Mouse (Mus musculus) retina, embryonic 14.5 days (tissue): Measurements from ENCODE around the gene Tmem35b.
"Not testable (repeated sequence)": the region's sequence is repeated elsewhere in the genome, so short reads cannot be mapped to it uniquely, and the experiment has no call there.

ENCODE experiments used
- DNase-seq: peaks from one replicate; pipeline ENCODE4 v3.0.0-alpha.2; 2015; ENCODE audit warnings: low spot score

Gene Tmem35b

DNA sequence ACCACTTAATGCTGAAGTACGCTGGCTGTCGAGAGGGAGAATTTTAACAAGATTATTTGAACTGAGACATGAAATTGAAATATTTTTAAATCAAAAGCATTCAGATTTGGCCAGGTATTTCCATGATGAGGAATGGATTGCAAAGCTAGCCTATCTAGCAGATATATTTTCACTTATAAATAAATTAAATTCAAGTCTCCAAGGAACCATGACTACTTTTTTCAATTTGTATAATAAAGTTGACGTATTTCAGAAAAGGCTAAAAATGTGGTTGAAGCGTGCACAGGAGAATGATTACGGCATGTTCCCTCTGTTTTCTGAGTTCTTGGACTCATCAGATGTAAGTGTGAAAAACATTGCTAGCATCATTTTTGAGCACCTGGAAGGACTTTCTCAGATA lies at the start of gene Tmem35b:
Tmem35b (plus strand) TSS at position 301 of the 400 bp plus-strand sequence.
- DNase-seq, result no peak

DNA sequence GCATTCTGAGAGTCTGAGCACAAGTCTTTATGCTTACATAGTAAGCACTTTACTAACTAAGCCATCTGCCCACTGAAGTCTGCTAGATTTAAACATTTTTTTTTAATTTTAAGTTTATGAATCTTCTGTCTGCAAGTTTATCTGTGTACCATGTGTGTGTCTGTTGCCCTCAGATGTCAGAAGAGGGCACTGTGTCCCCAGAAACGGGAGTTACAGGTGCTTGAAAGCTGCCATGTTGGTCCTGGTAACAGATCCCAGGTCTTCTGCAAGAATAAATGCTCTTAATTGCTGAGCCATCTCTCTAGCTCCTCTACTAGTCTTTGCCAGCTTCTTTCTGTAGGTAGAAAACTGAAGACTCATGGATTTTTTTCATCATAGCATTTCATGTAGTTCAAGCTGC lies 48.6 kb upstream of the Tmem35b start:
- no peak for DNase-seq

DNA sequence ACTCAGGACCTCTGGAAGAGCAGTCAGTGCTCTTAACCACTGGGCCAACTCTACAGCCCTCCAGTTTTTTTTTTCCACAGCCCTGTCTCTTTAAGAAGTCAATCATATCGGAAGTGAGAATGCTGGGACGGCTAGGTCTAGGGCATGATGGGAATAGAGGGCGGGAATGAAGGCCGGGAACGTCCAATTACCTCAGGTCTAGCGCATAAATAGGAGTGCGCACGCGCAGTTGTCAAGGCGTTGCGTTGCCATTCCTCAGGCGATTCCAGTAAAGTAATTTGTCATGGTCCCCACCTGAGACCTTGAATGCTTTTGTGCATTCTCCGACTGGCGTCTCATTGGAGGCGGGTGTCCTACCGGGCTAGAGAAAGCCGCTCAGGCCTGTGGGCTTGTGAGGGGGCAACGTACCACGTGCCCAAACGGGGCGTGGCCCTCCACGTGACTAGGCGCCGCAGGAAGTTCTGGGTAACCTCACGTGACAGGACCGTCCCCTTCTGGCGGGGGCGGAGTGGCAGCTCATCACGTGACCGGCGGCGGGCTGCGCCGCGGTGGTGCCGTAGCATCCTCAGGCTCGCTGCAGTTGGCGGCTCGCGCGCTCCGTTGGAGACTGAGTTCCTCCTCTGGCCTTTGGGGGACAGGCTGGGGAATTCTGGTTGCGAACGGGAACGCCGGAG lies 46.5 kb upstream of the Tmem35b start, which contains the start of gene Zmym6:
Zmym6 (plus strand) TSS at position 509 of the 674 bp plus-strand sequence.
- peak; percentile 96 for DNase-seq

- no peak for DNase-seq
Measured at GRCm38 (mm10) chr4:127080806-127081205, 42.7 kb upstream of the Tmem35b start.

GRCm38 (mm10) chr4:127083131-127083530 lies 40.4 kb upstream of the Tmem35b start:
- DNase-seq, result no peak

GRCm38 (mm10) chr4:127085761-127086160 lies 37.7 kb upstream of the Tmem35b start:
- no peak for DNase-seq

- DNase-seq, result no peak
Measured at GRCm38 (mm10) chr4:127091188-127091587, 32.3 kb upstream of the Tmem35b start.

GRCm38 (mm10) chr4:127095090-127095489 lies 28.4 kb upstream of the Tmem35b start:
- no peak for DNase-seq

DNA sequence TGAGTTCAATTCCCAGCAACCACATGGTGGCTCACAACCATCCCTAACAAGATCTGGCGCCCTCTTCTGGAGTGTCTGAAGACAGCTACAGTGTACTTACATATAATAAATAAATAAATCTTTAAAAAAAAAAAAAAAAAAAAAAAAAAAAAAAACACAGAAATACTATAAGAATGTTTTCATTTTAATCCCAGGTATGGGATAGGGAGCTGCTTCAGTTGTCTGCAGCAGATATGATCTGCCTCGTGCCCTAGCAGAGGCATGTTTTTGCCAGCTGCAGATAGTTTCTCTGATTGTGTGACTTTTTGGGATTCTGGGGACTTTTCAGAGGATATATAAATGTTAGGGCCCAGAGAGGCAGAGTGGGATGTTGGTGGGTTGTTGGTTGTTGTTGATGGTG lies 23.9 kb upstream of the Tmem35b start:
- not testable (repeated sequence) for DNase-seq

GRCm38 (mm10) chr4:127107566-127107965 lies 15.9 kb upstream of the Tmem35b start:
- no peak for DNase-seq

GRCm38 (mm10) chr4:127110570-127110969 lies 12.9 kb upstream of the Tmem35b start:
- no peak for DNase-seq

DNA sequence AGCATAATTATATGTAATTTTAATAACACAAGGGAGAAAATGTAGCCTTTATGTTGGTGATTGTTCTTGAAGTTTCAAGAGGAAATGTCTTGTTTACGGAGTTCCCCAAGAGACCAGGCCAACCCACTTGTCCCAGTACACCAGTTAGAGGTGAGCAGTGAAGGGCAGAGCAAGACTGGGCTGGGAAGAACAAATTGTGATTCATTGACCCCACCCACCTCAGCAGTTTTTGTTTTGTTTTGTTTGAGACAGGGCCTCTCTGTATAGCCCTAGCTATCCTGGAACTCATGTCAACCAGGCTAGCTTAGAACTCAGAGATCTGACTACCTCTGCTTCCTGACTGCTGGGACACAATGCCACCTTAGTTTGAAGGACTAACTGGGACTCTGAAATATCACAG lies 840 bp downstream of the Tmem35b start:
- no peak for DNase-seq

DNA sequence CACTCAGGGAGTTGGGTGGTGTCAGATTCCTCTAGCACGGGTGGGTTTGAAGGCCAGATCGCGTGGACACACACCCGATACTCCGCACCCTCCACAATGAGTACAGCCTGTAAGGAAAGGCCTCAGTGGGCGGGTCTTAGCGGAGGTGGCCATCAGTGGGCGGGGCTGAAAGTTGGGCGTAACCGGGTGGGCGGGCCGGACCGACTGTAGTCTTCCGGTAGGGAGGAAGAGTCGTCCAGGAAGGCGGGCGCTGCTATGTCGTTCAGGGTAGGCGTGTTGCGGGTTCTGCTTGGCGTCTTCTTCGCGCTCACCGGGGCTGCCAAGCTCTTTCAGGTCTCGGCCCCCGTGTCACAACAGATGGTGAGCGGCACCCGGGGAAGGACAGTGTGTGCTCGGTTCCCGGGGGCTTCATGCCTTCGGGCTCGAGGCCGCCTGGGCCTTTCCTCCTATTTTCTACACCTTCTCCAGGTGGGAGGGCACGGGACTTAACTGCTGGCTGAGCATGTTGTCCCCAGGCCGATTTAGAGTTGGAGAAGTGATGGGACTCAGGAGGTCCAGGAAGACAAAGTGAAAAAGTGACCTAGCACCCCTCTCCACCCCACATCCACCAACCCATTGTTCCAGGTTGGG lies 2.5 kb downstream of the Tmem35b start:
- peak; percentile 89 for DNase-seq

DNA sequence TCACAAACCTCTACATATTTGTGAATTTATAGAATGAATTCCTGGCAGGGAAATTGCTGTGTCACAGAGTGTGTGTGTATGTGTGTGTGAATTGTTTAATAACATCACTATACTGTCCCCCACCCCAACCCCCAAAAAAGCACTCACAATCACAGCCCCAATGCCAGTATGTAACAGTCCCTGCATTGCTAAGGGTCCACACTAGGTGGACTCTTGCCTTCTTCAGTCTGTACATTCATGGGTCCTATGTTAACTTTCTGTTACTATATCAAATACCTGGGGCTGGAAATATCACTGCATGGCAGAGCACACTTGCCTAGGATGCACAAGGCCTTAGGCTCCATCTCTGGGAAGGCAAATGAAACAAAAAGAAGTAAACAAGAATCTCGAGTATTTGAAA lies 11.2 kb downstream of the Tmem35b start:
- DNase-seq, result peak; percentile 2

GRCm38 (mm10) chr4:127137591-127137990 lies 14.1 kb downstream of the Tmem35b start:
- no peak for DNase-seq

- DNase-seq, result no peak
Measured at GRCm38 (mm10) chr4:127138486-127138885, 15.0 kb downstream of the Tmem35b start.

GRCm38 (mm10) chr4:127150031-127150430 lies 26.5 kb downstream of the Tmem35b start:
- DNase-seq, result no peak

GRCm38 (mm10) chr4:127153345-127153744 lies 29.9 kb downstream of the Tmem35b start:
- DNase-seq, result no peak

GRCm38 (mm10) chr4:127155757-127156156 lies 32.3 kb downstream of the Tmem35b start:
- no peak for DNase-seq

- no peak for DNase-seq
Measured at GRCm38 (mm10) chr4:127157746-127158145, 34.3 kb downstream of the Tmem35b start.

- DNase-seq, result no peak
Measured at GRCm38 (mm10) chr4:127163926-127164325, 40.4 kb downstream of the Tmem35b start.

DNA sequence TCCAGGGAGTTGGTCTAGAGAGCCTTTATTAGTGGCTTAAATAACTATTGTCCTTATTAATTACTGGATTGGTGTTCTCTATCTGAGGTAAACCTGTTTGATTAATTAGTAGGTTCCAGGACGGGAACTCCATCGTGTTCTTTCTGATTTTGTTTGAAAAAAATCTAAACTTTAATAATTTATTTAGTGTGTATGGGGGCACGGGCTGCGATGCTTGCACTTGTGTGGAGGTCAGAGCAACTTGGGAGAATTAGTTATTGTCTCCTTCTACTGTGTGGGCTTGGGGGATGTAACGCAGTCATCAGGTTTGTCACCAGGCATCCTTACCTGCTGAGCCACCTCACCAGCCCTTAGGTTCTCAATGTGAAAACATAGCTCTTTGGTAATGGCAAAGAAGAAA lies 43.6 kb downstream of the Tmem35b start:
- DNase-seq, result no peak

- no peak for DNase-seq
Measured at GRCm38 (mm10) chr4:127167731-127168130, 44.2 kb downstream of the Tmem35b start.
